Mouse (Mus musculus): ENCODE measurements at regions not wholly inside any gene's neighbourhood (a gene's known extent, or its start where the extent isn't known, plus 50 kb on each side); places are given as distances from the start of the nearest gene placed in this dataset.

DNA sequence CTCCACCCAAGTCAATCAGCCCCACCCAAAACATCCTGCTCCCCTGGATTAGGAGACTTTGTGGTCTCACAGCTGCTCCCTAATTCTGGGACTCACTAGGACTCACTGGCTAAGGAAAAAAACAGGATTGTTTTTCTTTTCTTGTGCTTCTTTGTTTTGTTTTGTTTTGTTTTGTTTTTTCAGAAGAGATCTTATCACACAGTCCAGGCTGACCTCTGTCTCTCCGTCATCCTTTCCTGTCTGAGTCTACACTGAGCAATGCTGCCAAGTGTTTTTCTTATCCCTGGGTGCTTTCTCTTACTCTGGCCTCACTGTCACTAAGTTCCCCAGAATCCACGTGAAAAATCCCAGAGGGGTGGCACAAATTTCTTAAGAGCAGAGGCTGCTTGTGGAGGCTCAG is 170.8 kb downstream of the Car8 start:
- TF ChIP-seq ELF1 (IDR thresholded peaks at IDR 0.05; ENCODE audit: low read depth, low read length) (no peak), MAZ (IDR thresholded peaks at IDR 0.05; ENCODE audit: low read depth, low read length) (no peak), POLR2A (IDR thresholded peaks at IDR 0.05; ENCODE audit: low read depth, low read length) (no peak), RCOR1 (conservative IDR thresholded peaks at IDR 0.05; ENCODE audit: low read depth, low read length) (no peak), GABPA (IDR thresholded peaks at IDR 0.05; ENCODE audit: insufficient replicate concordance, low read depth, low read length) (no peak), TCF12 (IDR thresholded peaks at IDR 0.05; ENCODE audit: low read depth, low read length) (no peak), MXI1 (IDR thresholded peaks at IDR 0.05; ENCODE audit: low read depth, low read length) (no peak), CTCF (conservative IDR thresholded peaks at IDR 0.05 in 1 of 2, IDR thresholded peaks at IDR 0.05 in 1 of 2; ENCODE audit: low read depth in 2 of 2, low read length in 2 of 2) (no peak), NELFE (IDR thresholded peaks at IDR 0.05; ENCODE audit: low read depth, low read length) (no peak)

Measured in CH12.LX (cell line).